Mouse (Mus musculus) heart, adult 2 months (tissue): ENCODE measurements around the gene Gas2l1. TPM values are rescaled to one million over a fixed set of nuclear protein-coding genes. Genes with fewer than 3 reads are reported as not detected.

Experiments
- DNase-seq, 2 experiments: peaks; one replicate each; pipeline ENCODE4 v3.0.0; 2021
- H3K27ac ChIP-seq: fragments of 200-600 bp; 2 replicates; pipeline ENCODE4 v1.8.1; 2022
- H3K27me3 ChIP-seq: fragments of 200-500 bp; 2 replicates; pipeline ENCODE4 v1.6.1; 2012; ENCODE audit warnings: mild to moderate bottlenecking, low read length, inconsistent platforms, mixed read lengths; ENCODE audit not compliant: control insufficient read depth, insufficient read depth
- H3K36me3 ChIP-seq: fragments of 200-500 bp; 2 replicates; pipeline ENCODE4 v1.6.1; 2012; ENCODE audit warnings: low read length, inconsistent platforms; ENCODE audit not compliant: control insufficient read depth, insufficient read depth
- H3K4me1 ChIP-seq: fragments of 200-500 bp; 2 replicates; pipeline ENCODE4 v1.6.1; 2011; ENCODE audit warnings: low read length; ENCODE audit not compliant: control insufficient read depth, insufficient read depth
- H3K4me3 ChIP-seq: fragments of 200-600 bp; 2 replicates; pipeline ENCODE4 v1.8.1; 2022
- H3K79me2 ChIP-seq: fragments of 200-500 bp; replicated peaks from 2 replicates; pipeline ENCODE4 v1.6.1; 2012; ENCODE audit warnings: mild to moderate bottlenecking, inconsistent platforms, low read length, moderate library complexity, mixed read lengths; ENCODE audit not compliant: control insufficient read depth, insufficient read depth
- H3K9ac ChIP-seq: fragments of 200-500 bp; 2 replicates; pipeline ENCODE4 v1.6.1; 2012; ENCODE audit warnings: low read depth, mild to moderate bottlenecking, control low read depth, inconsistent platforms, low read length, mixed read lengths
- CTCF ChIP-seq: fragments of 200-600 bp; IDR thresholded peaks from 2 replicates; pipeline ENCODE4 v1.8.1; 2022; ENCODE audit warnings: antibody characterized with exemption, mild to moderate bottlenecking, moderate library complexity
- EP300 ChIP-seq: fragments of 200-500 bp; IDR thresholded peaks from 2 replicates; pipeline ENCODE4 v1.6.1; 2011; ENCODE audit warnings: low read depth, low read length, control low read depth; ENCODE audit not compliant: insufficient read depth
- POLR2A ChIP-seq: fragments of 200-500 bp; IDR thresholded peaks from 2 replicates; pipeline ENCODE4 v1.6.1; 2011; ENCODE audit warnings: mild to moderate bottlenecking, low read depth, low read length, control low read depth; ENCODE audit not compliant: insufficient read depth
- WGBS: fragments of 180-500 bp; shearing (Covaris S2); methylation state at CpG from one replicate; pipeline ENCODE4 v1.1.7; 2018; 5-methylcytosine and 5-hydroxymethylcytosine counted together
- intact Hi-C: fragments of 180-260 bp; cut with DNase I; formaldehyde crosslinking; loops from one replicate; pipeline ENCODE4 v1.15.1; 2025
- polyA plus RNA-seq: library from polyadenylated mRNA; depleted of rRNA; stranded (reverse); fragments of >200 nt; gene quantifications from 2 replicates; pipeline ENCODE4 v1.2.3, GENCODE M21; 2012
- total RNA-seq, 2 experiments: library from RNA; stranded (reverse); gene quantifications; 2 replicates each; pipeline ENCODE4 v1.2.3; 2021

Gene Gas2l1
- total and polyA plus RNA-seq, 3 experiments = 18.2 to 27.9 (median 21.0) TPM

GRCm38 (mm10) chr11:5046321-5046926, 18.7 kb downstream of the Gas2l1 start:
- no peaks in the 10 kb centered on the region for H3K4me1 ChIP-seq
- H3K36me3 ChIP-seq = no peaks in the 10 kb centered on the region
- TF ChIP-seq CTCF (no peak), EP300 (no peak), POLR2A (no peak)
- 47% methylated on average over 12 of the region's 12 CpGs for WGBS
- no peak overlapping the region for H3K4me3 ChIP-seq
- DNase-seq = no peak
- intact Hi-C loops = no loop called here
- no peaks in the 10 kb centered on the region for H3K27me3 ChIP-seq
- no peaks in the 10 kb centered on the region for H3K79me2 ChIP-seq
- no peak overlapping the region for H3K27ac ChIP-seq
- H3K9ac ChIP-seq = no peak overlapping the region

GRCm38 (mm10) chr11:5042645-5043381, 22.3 kb downstream of the Gas2l1 start:
- no peaks in the 10 kb centered on the region for H3K36me3 ChIP-seq
- TF ChIP-seq CTCF (no peak), POLR2A (no peak), EP300 (no peak)

GRCm38 (mm10) chr11:5041144-5041780, 23.9 kb downstream of the Gas2l1 start:
- Histone ChIP-seq H3K36me3 (no peaks in the 10 kb centered on the region), H3K27ac (no peak overlapping the region), H3K9ac (no peak overlapping the region), H3K79me2 (no peaks in the 10 kb centered on the region), H3K4me1 (peaks cover 2% of the 10 kb centered on the region; the same call in 1 of the 2 replicates), H3K4me3 (no peak overlapping the region), H3K27me3 (no peaks in the 10 kb centered on the region)
- TF ChIP-seq EP300 = no peak
- intact Hi-C loops = no loop called here
- 60% methylated on average over 18 of the region's 18 CpGs for WGBS
- DNase-seq = no peak

More at GRCm38 (mm10) chr11:5042645-5043381, 22.3 kb downstream of the Gas2l1 start:
- no peak overlapping the region for H3K9ac ChIP-seq
- intact Hi-C loops = no loop called here
- no peaks in the 10 kb centered on the region for H3K4me1 ChIP-seq
- H3K79me2 ChIP-seq = no peaks in the 10 kb centered on the region
- no peaks in the 10 kb centered on the region for H3K27me3 ChIP-seq
- H3K4me3 ChIP-seq = no peak overlapping the region
- H3K27ac ChIP-seq = no peak overlapping the region
- WGBS = 80% methylated on average over 8 of the region's 8 CpGs
- DNase-seq = no peak

DNA sequence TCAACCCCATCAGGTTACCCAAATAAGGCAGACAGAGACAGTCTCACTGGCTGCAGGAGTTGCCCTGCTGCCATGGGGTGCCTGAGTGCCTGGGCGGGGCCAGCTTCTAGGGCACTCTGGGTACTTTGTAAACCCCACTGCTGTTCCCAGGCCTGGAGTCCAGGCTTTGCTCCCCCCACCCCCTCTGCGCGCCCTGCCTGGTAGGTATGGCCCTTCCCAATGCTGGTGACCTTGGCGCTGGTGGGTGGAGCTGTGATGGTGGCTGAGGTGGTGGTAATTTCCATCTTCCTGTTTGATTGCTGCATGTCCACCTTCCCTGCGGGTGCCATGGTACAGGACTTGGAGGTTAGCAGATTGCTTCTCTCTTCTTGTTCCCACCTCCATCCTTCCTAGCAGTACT, 24.5 kb downstream of the Gas2l1 start:
- Histone ChIP-seq H3K9ac (no peak overlapping the region), H3K27ac (no peak overlapping the region), H3K79me2 (no peaks in the 10 kb centered on the region), H3K4me3 (no peak overlapping the region), H3K36me3 (no peaks in the 10 kb centered on the region), H3K4me1 (peaks cover 2% of the 10 kb centered on the region; the same call in 1 of the 2 replicates), H3K27me3 (no peaks in the 10 kb centered on the region)
- intact Hi-C loops = no loop called here
- WGBS = 94% methylated on average over 5 of the region's 5 CpGs
- no peak for TF ChIP-seq POLR2A
- TF ChIP-seq CTCF = no peak
- no peak for TF ChIP-seq EP300
- DNase-seq = no peak

DNA sequence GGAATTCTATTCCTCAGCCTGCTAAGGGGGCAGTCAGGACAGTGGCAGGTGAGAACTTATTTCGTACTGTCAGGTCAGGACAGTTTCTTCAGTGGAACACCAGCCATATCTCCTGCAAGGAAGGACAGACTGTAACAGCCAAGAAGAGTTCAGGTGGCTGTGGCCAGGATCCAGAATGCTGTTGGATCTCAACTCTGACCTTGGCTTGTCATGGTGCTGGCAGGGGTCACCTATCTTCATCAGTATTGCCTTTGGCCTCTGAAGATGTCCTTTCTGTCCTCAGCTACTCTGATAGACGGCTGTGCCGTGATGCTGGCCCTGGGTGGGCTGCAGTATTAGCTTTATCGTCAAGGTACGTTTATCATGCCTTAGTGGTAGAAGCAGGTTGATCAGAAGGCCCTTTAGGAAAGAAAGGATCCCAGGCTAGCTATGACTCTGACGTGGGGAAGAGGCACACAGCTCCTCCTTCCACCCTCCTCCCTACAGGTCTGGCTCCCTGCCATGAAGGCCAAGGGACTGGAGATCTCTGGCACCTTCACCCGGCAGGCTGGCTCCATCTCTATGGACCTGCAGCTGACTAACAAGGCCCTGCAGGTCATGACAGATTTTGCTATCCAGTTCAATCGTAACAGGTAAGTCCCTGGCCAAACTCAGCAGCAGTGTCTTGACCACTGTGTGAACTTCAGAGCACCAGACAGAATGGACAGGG, 27.8 kb downstream of the Gas2l1 start:
- Histone ChIP-seq H3K4me1 (peaks cover 2% of the 10 kb centered on the region; the same call in 1 of the 2 replicates), H3K27me3 (no peaks in the 10 kb centered on the region), H3K79me2 (no peaks in the 10 kb centered on the region), H3K36me3 (no peaks in the 10 kb centered on the region), H3K4me3 (no peak overlapping the region), H3K9ac (no peak overlapping the region), H3K27ac (no peak overlapping the region)
- peak; percentile 54 to 58 for DNase-seq
- TF ChIP-seq POLR2A (no peak), CTCF (no peak), EP300 (peak; percentile 44; the same call in 1 of the 2 replicates)
- 57% methylated on average over 8 of the region's 8 CpGs for whole genome bisulfite sequencing
- intact Hi-C loops = no loop called here
